ENCODE assay signal across 9 mouse cellular contexts in genomic region chr5:125466483-125466882, GRCm38 (mm10). TPM values are rescaled to one million over a fixed set of nuclear protein-coding genes. Genes with fewer than 3 reads are reported as not detected.
DNase-seq lines count a peak whose midpoint lies in the region; ATAC-seq lines count a peak whose summit lies in the region.
"Had no signal": no experiment of that assay in that cellular context is flagged by ENCODE, and none has a peak within 500 bp of the region (broad histone marks: within the 10 kb centered on the region; RNA-seq: fewer than 3 reads in every experiment).

No protein-coding gene starts in this region.

- 90% methylated on average over 5 of the region's 5 CpGs for WGBS in kidney, embryonic 14.5 days
- WGBS in kidney, embryonic 16.5 days = 83% methylated on average over 5 of the region's 5 CpGs
- WGBS in midbrain, embryonic 12.5 days = 89% methylated on average over 5 of the region's 5 CpGs

- ATAC-seq in kidney, embryonic 14.5 days (ENCODE audit: low FRiP score, low TSS enrichment) = no peak
- no peak for ATAC-seq in kidney, embryonic 16.5 days (ENCODE audit: low FRiP score, low TSS enrichment)
- no peak for ATAC-seq in midbrain, embryonic 12.5 days (ENCODE audit: low FRiP score, low read depth)

- H3K27me3 ChIP-seq in kidney, embryonic 14.5 days (ENCODE audit: control insufficient read depth, insufficient read depth, low read length) = no peaks in the 10 kb centered on the region
- H3K27me3 ChIP-seq in kidney, embryonic 16.5 days (ENCODE audit: insufficient read depth, low read length) = no peaks in the 10 kb centered on the region
- H3K27me3 ChIP-seq in midbrain, embryonic 12.5 days = no peaks in the 10 kb centered on the region

- no peak overlapping the region for H3K27ac ChIP-seq in kidney, embryonic 14.5 days (ENCODE audit: low read depth, low read length)
- H3K27ac ChIP-seq in brown adipose tissue, adult 24 weeks (replicated peaks; ENCODE audit: low read depth, low read length) = peak overlapping the region; percentile 59
- no peak overlapping the region for H3K27ac ChIP-seq in kidney, embryonic 16.5 days (ENCODE audit: low read length)
- H3K27ac ChIP-seq in midbrain, embryonic 12.5 days (replicated peaks) = no peak overlapping the region; the same call in 1 of the 2 replicates

- H3K4me1 ChIP-seq in kidney, embryonic 14.5 days (ENCODE audit: control insufficient read depth, insufficient read depth, low read length) = peaks cover 4% of the 10 kb centered on the region; the same call in 1 of the 2 replicates
- no peaks in the 10 kb centered on the region for H3K4me1 ChIP-seq in brown adipose tissue, adult 24 weeks (ENCODE audit: control insufficient read depth, insufficient read depth, insufficient read length, low read length)
- peaks cover 5% of the 10 kb centered on the region for H3K4me1 ChIP-seq in kidney, embryonic 16.5 days (ENCODE audit: insufficient read depth, low read length)
- peaks cover 3% of the 10 kb centered on the region for H3K4me1 ChIP-seq in midbrain, embryonic 12.5 days

- H3K36me3 ChIP-seq in kidney, embryonic 14.5 days (ENCODE audit: control insufficient read depth, insufficient read depth, low read length) = no peaks in the 10 kb centered on the region
- H3K36me3 ChIP-seq in kidney, embryonic 16.5 days (ENCODE audit: insufficient read depth, low read length) = no peaks in the 10 kb centered on the region
- H3K36me3 ChIP-seq in midbrain, embryonic 12.5 days = no peaks in the 10 kb centered on the region

- H3K4me2 ChIP-seq in kidney, embryonic 14.5 days (replicated peaks; ENCODE audit: low read depth, low read length) = no peak overlapping the region
- H3K4me2 ChIP-seq in kidney, embryonic 16.5 days (replicated peaks; ENCODE audit: low read depth, low read length) = 0 out of 2 replicates have a peak overlapping the region, but pooled peaks have one; percentile 48
- peak overlapping the region; percentile 51; the same call in 1 of the 2 replicates for H3K4me2 ChIP-seq in midbrain, embryonic 12.5 days (replicated peaks)

- H3K9ac ChIP-seq in kidney, embryonic 14.5 days (ENCODE audit: low read depth, low read length) = no peak overlapping the region
- H3K9ac ChIP-seq in kidney, embryonic 16.5 days (replicated peaks; ENCODE audit: low read length) = no peak overlapping the region; the same call in 1 of the 2 replicates
- H3K9ac ChIP-seq in midbrain, embryonic 12.5 days (replicated peaks) = no peak overlapping the region

- no peaks in the 10 kb centered on the region for H3K9me3 ChIP-seq in kidney, embryonic 14.5 days (ENCODE audit: control insufficient read depth, low read length)
- H3K9me3 ChIP-seq in kidney, embryonic 16.5 days (ENCODE audit: low read length) = no peaks in the 10 kb centered on the region
- no peaks in the 10 kb centered on the region for H3K9me3 ChIP-seq in midbrain, embryonic 12.5 days

- H3K4me3 ChIP-seq in kidney, embryonic 14.5 days (ENCODE audit: low read length) = no peak overlapping the region
- no peak overlapping the region for H3K4me3 ChIP-seq in brown adipose tissue, adult 24 weeks (ENCODE audit: insufficient read depth, low read depth, low read length)
- H3K4me3 ChIP-seq in kidney, embryonic 16.5 days (ENCODE audit: low read length) = no peak overlapping the region
- H3K4me3 ChIP-seq in midbrain, embryonic 12.5 days = no peak overlapping the region

- DNase-seq in kidney, adult 18-20 months = peak; percentile 40
- no peak for DNase-seq in cerebellum, adult 8-10 months
- DNase-seq in embryo, embryonic 10.5 days (ENCODE audit: low spot score) = no peak
- DNase-seq: gastrocnemius, postnatal 25 days; lung, postnatal 10 days had no signal

RNA-seq across cellular contexts. Expression of gene Aacs, which starts 9.1 kb away (rescaled TPM):
- polyA plus RNA-seq in kidney, embryonic 14.5 days (2014; fragmentation: Nextera tagmentation; extraction: Ambion mirVana) = 21.0 and 36.6 TPM in 2 replicates
- 151 and 265 TPM in 2 replicates for polyA plus RNA-seq in brown adipose tissue, adult 24 weeks (2012; ENCODE audit: insufficient read depth, insufficient read length, missing spikeins)
- polyA plus RNA-seq in kidney, embryonic 16.5 days (2015; fragmentation: Nextera tagmentation; extraction: Ambion mirVana) = 39.8 and 41.1 TPM in 2 replicates
- 58.8 and 62.7 TPM in 2 replicates for polyA plus RNA-seq in midbrain, embryonic 12.5 days (2016; fragmentation: Nextera tagmentation; extraction: Ambion mirVana)

RNA-seq across cellular contexts. Expression of gene Bri3bp, which starts 25.1 kb away (rescaled TPM):
- polyA plus RNA-seq in kidney, embryonic 14.5 days (2014; fragmentation: Nextera tagmentation; extraction: Ambion mirVana) = 29.6 and 39.8 TPM in 2 replicates
- 15.4 and 19.5 TPM in 2 replicates for polyA plus RNA-seq in brown adipose tissue, adult 24 weeks (2012; ENCODE audit: insufficient read depth, insufficient read length, missing spikeins)
- polyA plus RNA-seq in kidney, embryonic 16.5 days (2015; fragmentation: Nextera tagmentation; extraction: Ambion mirVana) = 44.4 and 46.1 TPM in 2 replicates
- 35.5 and 41.2 TPM in 2 replicates for polyA plus RNA-seq in midbrain, embryonic 12.5 days (2016; fragmentation: Nextera tagmentation; extraction: Ambion mirVana)

RNA-seq across cellular contexts. Expression of gene Dhx37, which starts 32.6 kb away (rescaled TPM):
- polyA plus RNA-seq in kidney, embryonic 14.5 days (2014; fragmentation: Nextera tagmentation; extraction: Ambion mirVana) = 7.7 and 14.4 TPM in 2 replicates
- 5.0 and 16.9 TPM in 2 replicates for polyA plus RNA-seq in brown adipose tissue, adult 24 weeks (2012; ENCODE audit: insufficient read depth, insufficient read length, missing spikeins)
- polyA plus RNA-seq in kidney, embryonic 16.5 days (2015; fragmentation: Nextera tagmentation; extraction: Ambion mirVana) = 10.4 and 14.2 TPM in 2 replicates
- polyA plus RNA-seq in midbrain, embryonic 12.5 days (2016; fragmentation: Nextera tagmentation; extraction: Ambion mirVana) = 14.8 and 16.4 TPM in 2 replicates
